Mouse (Mus musculus) testis, adult 2 months (tissue): Measurements from ENCODE around the gene Timp3. TPM values are rescaled to one million over a fixed set of nuclear protein-coding genes. Genes with fewer than 3 reads are reported as not detected.

Experiments used
- H3K27ac ChIP-seq: fragments of 200-500 bp; 2 replicates; pipeline ENCODE4 v1.5.1; 2012; ENCODE audit warnings: low read depth, low read length; ENCODE audit not compliant: control insufficient read depth, insufficient read depth
- H3K27me3 ChIP-seq: fragments of 200-500 bp; 2 replicates; pipeline ENCODE4 v1.6.1; 2012; ENCODE audit warnings: mild to moderate bottlenecking, low read length, moderate library complexity; ENCODE audit not compliant: control insufficient read depth, insufficient read depth
- H3K36me3 ChIP-seq: fragments of 200-500 bp; 2 replicates; pipeline ENCODE4 v1.6.1; 2012; ENCODE audit warnings: mild to moderate bottlenecking, low read length; ENCODE audit not compliant: control insufficient read depth, insufficient read depth
- H3K4me1 ChIP-seq: fragments of 200-500 bp; 2 replicates; pipeline ENCODE4 v1.6.1; 2012; ENCODE audit warnings: low read length; ENCODE audit not compliant: control insufficient read depth, insufficient read depth
- H3K4me3 ChIP-seq: fragments of 200-500 bp; 2 replicates; pipeline ENCODE4 v1.5.1; 2012; ENCODE audit warnings: low read depth, mild to moderate bottlenecking, low read length, moderate library complexity, mixed read lengths; ENCODE audit not compliant: control insufficient read depth
- CTCF ChIP-seq: fragments of 200-500 bp; IDR thresholded peaks from 2 replicates; pipeline ENCODE4 v1.5.1; 2012; ENCODE audit warnings: low read depth, mild to moderate bottlenecking, inconsistent platforms, low read length, moderate library complexity; ENCODE audit not compliant: control insufficient read depth, insufficient read depth, insufficient replicate concordance
- POLR2A ChIP-seq: fragments of 200-500 bp; IDR thresholded peaks from 2 replicates; pipeline ENCODE4 v1.6.1; 2012; ENCODE audit warnings: low read depth, mild to moderate bottlenecking, inconsistent platforms, low read length, moderate library complexity; ENCODE audit not compliant: control insufficient read depth
- polyA plus RNA-seq: library from polyadenylated mRNA; depleted of rRNA; stranded (reverse); fragments of >200 nt; gene quantifications from 2 replicates; pipeline ENCODE4 v1.2.3, GENCODE M21; 2012

The Timp3 gene
- polyA plus RNA-seq, 1 experiment = 12.0 TPM

GRCm38 (mm10) chr10:86342713-86343112, 42.5 kb downstream of the Timp3 start:
- TF ChIP-seq POLR2A (no peak), CTCF (no peak)
- Histone ChIP-seq H3K27me3 (no peaks in the 10 kb centered on the region), H3K27ac (no peak overlapping the region), H3K36me3 (no peaks in the 10 kb centered on the region), H3K4me1 (no peaks in the 10 kb centered on the region; the same call in 1 of the 2 replicates), H3K4me3 (no peak overlapping the region)

- Histone ChIP-seq H3K4me3 (no peak overlapping the region), H3K4me1 (no peaks in the 10 kb centered on the region), H3K36me3 (no peaks in the 10 kb centered on the region), H3K27me3 (no peaks in the 10 kb centered on the region), H3K27ac (no peak overlapping the region)
- TF ChIP-seq POLR2A (no peak), CTCF (no peak)
These were observed 43.2 kb downstream of the Timp3 start for GRCm38 (mm10) chr10:86343362-86343761.

- Histone ChIP-seq H3K36me3 (no peaks in the 10 kb centered on the region), H3K27ac (no peak overlapping the region)
These were observed 43.8 kb downstream of the Timp3 start for GRCm38 (mm10) chr10:86343931-86344330.

GRCm38 (mm10) chr10:86344654-86345053, 44.5 kb downstream of the Timp3 start:
- no peaks in the 10 kb centered on the region for H3K36me3 ChIP-seq
- H3K27me3 ChIP-seq = no peaks in the 10 kb centered on the region
- no peak overlapping the region for H3K27ac ChIP-seq
- no peak overlapping the region for H3K4me3 ChIP-seq
- no peak for TF ChIP-seq CTCF
- TF ChIP-seq POLR2A = no peak
- H3K4me1 ChIP-seq = no peaks in the 10 kb centered on the region

More at GRCm38 (mm10) chr10:86343931-86344330, 43.8 kb downstream of the Timp3 start:
- Histone ChIP-seq H3K27me3 (no peaks in the 10 kb centered on the region), H3K4me1 (no peaks in the 10 kb centered on the region), H3K4me3 (no peak overlapping the region)
- TF ChIP-seq POLR2A = no peak
- TF ChIP-seq CTCF = no peak

GRCm38 (mm10) chr10:86345645-86346044, 45.5 kb downstream of the Timp3 start:
- H3K36me3 ChIP-seq = no peaks in the 10 kb centered on the region

GRCm38 (mm10) chr10:86346235-86346840, 46.2 kb downstream of the Timp3 start:
- H3K4me1 ChIP-seq = no peaks in the 10 kb centered on the region
- no peaks in the 10 kb centered on the region for H3K36me3 ChIP-seq
- no peak overlapping the region for H3K4me3 ChIP-seq
- no peaks in the 10 kb centered on the region for H3K27me3 ChIP-seq
- no peak overlapping the region for H3K27ac ChIP-seq
- no peak for TF ChIP-seq CTCF

More at GRCm38 (mm10) chr10:86345645-86346044, 45.5 kb downstream of the Timp3 start:
- no peak overlapping the region for H3K4me3 ChIP-seq
- no peaks in the 10 kb centered on the region for H3K27me3 ChIP-seq
- no peaks in the 10 kb centered on the region for H3K4me1 ChIP-seq
- TF ChIP-seq POLR2A = no peak
- no peak for TF ChIP-seq CTCF
- H3K27ac ChIP-seq = no peak overlapping the region

GRCm38 (mm10) chr10:86351287-86351686, 51.1 kb downstream of the Timp3 start:
- TF ChIP-seq CTCF (no peak), POLR2A (no peak)
- Histone ChIP-seq H3K4me3 (no peak overlapping the region), H3K36me3 (no peaks in the 10 kb centered on the region)

GRCm38 (mm10) chr10:86352521-86352920, 52.3 kb downstream of the Timp3 start:
- no peaks in the 10 kb centered on the region for H3K4me1 ChIP-seq
- H3K27ac ChIP-seq = no peak overlapping the region
- H3K4me3 ChIP-seq = no peak overlapping the region
- H3K36me3 ChIP-seq = no peaks in the 10 kb centered on the region
- no peak for TF ChIP-seq CTCF
- no peak for TF ChIP-seq POLR2A
- H3K27me3 ChIP-seq = no peaks in the 10 kb centered on the region

More at GRCm38 (mm10) chr10:86351287-86351686, 51.1 kb downstream of the Timp3 start:
- H3K27ac ChIP-seq = no peak overlapping the region
- H3K4me1 ChIP-seq = no peaks in the 10 kb centered on the region
- no peaks in the 10 kb centered on the region for H3K27me3 ChIP-seq
